Mouse (Mus musculus) large intestine, adult 2 months (tissue): ENCODE measurements around the gene Gria3. TPM values are rescaled to one million over a fixed set of nuclear protein-coding genes. Genes with fewer than 3 reads are reported as not detected.

Experiments
- DNase-seq: peaks from one replicate; pipeline ENCODE4 v3.0.0-alpha.2; 2012; ENCODE audit warnings: low read depth, low spot score
- WGBS: fragments of 180-500 bp; shearing (Covaris S2); methylation state at CpG from one replicate; pipeline ENCODE4 v1.1.7; 2018; 5-methylcytosine and 5-hydroxymethylcytosine counted together
- polyA plus RNA-seq: library from polyadenylated mRNA; depleted of rRNA; stranded (reverse); fragments of >200 nt; gene quantifications from 2 replicates; pipeline ENCODE4 v1.2.3, GENCODE M21; 2012

Gene Gria3
- polyA plus RNA-seq, 1 experiment = 0.41 TPM

DNA sequence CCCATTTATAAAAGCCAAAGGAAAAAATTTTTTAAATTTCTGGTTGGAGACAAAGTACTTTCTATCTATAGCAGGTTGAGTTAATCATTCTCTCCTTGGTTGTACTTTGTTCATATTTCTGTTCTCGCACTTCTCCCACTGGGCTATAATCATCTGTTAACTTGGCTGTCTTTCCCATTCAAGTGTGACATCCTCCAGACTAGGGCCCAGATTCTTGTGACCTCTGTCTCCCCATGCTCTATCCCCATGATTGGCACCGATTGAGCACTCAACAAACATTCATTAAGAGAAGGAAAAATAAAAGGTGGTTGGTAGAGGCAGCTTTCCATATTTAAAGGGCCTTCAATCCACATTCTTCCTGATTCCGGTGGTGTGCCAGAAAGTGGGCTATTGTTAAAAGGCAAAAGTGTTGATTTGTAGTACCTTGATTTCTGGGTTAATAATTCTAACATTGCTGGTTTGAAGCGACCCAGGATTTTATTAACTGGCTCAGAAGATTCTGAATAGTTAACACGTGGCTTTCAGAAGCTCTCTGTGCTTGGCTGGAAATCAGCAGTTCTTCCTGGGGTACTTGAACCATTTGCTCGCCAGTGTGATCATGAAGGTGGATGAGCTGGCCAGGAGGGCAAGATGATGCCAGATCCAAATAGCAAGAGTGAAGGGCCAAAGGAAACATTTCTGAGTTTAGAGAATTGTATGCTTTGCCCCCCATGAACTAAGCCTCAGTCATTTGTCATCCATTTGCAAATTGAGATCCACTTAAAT, 161.8 kb downstream of the Gria3 start:
- DNase-seq = no peak
- WGBS = 57% methylated on average over 6 of the region's 6 CpGs

DNA sequence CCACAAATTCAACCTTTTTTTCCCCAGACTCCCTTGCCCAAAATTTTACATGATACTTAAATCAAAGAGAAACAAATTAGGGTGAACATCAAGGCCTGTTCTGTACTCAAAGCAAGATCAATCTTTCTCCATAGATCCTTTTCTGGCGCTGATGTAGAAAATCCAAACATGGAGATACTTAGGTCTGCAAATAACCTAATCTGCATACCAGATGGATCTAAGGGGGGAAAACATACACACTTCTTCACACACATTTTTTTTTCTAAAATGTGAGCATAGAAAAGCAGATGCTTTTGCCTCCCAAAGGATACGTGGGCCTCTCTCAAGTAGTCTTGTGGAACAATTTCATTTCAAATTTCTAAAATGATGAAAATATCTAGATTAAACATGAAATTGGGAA, 164.2 kb downstream of the Gria3 start:
- WGBS = 73% methylated on average over 2 of the region's 2 CpGs

GRCm38 (mm10) chrX:41573079-41573478, 172.4 kb downstream of the Gria3 start:
- no peak for DNase-seq
- WGBS = 54% methylated on average over 1 of the region's 1 CpGs

More for the DNA sequence above, 164.2 kb downstream of the Gria3 start:
- no peak for DNase-seq

DNA sequence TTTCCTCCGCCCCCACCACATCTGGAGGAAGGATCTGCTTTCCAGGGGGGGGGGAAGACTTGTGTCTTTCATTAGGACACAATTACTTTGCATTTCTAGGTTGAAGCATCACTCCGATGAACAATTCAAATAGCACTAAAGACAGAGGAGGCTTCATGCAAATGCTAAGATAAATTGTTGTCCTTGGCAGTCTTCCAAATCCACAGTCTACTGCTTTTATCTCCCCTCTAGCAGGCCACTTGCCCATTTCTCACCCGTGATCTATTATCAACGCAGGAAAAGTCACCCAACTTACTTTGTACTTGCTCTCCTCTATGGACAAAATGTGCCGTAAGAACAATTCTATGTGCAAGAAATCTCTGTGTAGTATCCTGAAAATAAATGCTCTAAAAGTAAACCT, 178.1 kb downstream of the Gria3 start:
- DNase-seq = no peak
- 66% methylated on average over 5 of the region's 5 CpGs for WGBS

GRCm38 (mm10) chrX:41587692-41588091, 187.0 kb downstream of the Gria3 start:
- 95% methylated on average over 3 of the region's 3 CpGs for WGBS
- no peak for DNase-seq

GRCm38 (mm10) chrX:41607181-41607580, 206.5 kb downstream of the Gria3 start:
- WGBS = 85% methylated on average over 1 of the region's 1 CpGs
- no peak for DNase-seq

DNA sequence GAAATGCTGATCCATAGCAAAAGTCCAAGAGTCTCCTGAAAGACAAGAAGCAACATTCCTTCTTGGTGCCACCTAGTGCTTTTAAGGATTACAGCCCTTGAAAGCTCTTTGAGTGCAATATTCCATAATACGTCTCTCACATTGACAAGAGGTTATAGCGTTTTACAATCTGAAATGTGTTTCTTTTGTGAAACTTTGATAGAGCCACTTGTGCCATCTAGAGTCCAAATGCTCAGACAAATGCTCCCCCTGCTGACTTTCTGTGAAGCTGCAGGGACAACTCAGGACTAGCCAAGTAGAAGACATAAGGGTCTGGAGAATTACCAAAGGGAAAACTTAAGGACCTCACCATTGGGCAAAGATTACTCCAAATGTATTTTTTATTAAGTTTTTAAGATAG, 214.3 kb downstream of the Gria3 start:
- DNase-seq = no peak
- WGBS = 24% methylated on average over 2 of the region's 2 CpGs

GRCm38 (mm10) chrX:41616928-41617327, 216.3 kb downstream of the Gria3 start:
- 92% methylated on average over 1 of the region's 1 CpGs for WGBS
- no peak for DNase-seq

DNA sequence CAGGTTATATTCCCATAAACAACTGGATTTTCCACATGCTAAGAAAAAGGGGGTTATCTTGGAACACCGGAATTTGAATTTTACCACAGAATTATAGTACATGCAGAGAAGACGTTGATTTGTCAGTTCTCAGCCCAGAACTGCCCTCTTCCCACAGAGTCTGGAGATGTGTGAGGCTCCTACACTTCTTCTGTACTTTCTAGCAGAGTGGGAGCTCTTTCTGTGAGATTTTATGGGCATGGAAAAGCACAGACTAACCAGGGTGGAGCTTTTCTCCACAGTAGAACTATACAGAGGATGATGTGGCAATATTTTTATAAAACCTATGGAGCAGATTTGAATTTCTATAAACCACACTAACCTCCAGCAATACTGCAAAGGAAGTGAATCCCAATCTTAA, 217.7 kb downstream of the Gria3 start:
- WGBS = 79% methylated on average over 2 of the region's 2 CpGs
- DNase-seq = no peak

DNA sequence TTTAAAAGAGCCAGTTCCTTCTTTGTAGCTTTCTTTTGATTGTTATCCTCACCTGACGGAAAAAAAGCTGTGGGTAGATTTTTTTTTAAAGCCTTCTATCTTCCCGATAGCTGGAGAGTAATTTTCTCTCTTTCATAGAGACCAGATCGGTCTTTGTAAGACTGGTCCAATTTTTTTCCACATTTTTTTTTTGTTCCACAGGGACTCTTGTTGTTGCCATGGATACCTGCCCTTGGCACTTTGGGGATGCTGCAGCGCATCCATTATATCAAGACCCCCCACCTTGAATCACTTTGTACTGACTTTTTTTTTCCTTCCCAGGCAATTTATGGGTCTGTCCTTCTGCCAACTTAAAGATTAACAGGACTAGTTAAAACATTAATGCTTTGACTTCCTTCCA, 232.9 kb downstream of the Gria3 start:
- no peak for DNase-seq
- 86% methylated on average over 4 of the region's 4 CpGs for WGBS

DNA sequence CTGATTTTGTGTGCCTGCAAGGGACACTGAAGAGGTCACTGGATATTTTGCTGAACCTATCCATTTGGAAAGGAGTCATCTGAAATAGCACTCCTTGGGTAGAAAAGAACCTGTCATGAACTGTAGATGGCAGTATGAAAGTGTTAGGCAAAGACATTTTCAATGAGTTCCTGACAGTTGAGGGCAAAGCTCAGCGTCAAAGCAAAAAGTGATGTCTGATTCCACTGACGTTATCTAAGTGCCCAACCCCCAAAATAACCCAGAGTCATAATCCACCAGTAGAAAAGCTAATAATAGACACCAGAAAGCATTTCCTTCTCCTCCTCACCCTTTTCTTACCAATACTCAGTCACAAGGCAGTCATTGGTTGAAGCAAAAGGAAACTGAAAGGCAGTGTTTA, 244.3 kb downstream of the Gria3 start:
- no peak for DNase-seq
- WGBS = 44% methylated on average over 2 of the region's 2 CpGs

- no peak for DNase-seq
- 57% methylated on average over 4 of the region's 4 CpGs for WGBS
Observed at GRCm38 (mm10) chrX:41657791-41658190, 257.1 kb downstream of the Gria3 start.

DNA sequence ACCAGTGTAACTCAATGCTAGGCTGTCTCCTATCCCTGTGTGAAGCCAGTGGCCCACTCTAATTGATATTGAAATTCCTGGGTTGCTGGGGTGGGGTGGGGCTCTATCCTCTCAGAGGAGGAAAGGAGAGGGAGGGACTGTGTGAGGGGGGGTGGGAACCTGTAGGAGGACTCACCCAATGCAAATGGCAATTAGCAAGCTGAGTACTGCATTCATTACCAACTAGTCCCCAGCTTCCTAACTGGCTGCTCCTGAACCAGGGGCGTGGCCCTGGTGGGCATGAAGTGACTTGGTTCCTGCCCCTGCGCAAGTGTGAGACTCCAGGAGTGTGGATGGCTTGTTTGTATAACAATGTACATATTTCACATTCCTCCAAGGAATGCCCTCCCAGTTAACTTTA, 288.2 kb downstream of the Gria3 start:
- WGBS = 47% methylated on average over 2 of the region's 2 CpGs

GRCm38 (mm10) chrX:41692076-41692475, 291.4 kb downstream of the Gria3 start:
- no peak for DNase-seq
- WGBS = 21% methylated on average over 1 of the region's 1 CpGs

More for the DNA sequence above, 288.2 kb downstream of the Gria3 start:
- DNase-seq = no peak
